8 mouse cellular contexts compared by ENCODE assay signal in the genomic region with DNA sequence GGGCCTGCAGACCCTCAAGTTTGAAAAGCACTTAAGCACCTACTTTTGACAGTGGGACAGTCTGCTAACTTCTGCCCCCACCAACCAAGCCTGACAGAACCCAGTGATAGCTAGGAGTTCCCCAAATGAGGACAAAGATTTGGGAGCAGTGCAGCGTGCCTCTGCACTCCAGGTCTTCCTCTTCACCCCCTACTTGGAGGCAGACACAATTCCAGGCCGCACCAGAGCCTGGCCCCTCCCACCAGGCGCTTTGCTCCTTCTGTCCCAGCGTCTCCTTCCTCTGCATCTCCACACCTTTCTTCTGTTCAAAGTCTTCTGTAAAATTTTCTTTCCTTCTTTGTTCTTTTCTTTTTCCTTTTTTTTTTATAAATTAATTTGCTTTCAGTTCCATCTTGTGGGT. TPM values are rescaled to one million over a fixed set of nuclear protein-coding genes. Genes with fewer than 3 reads are reported as not detected.
DNase-seq lines count a peak whose midpoint lies in the region; ATAC-seq and TF ChIP-seq lines count a peak whose summit lies in the region.

No protein-coding gene starts in this region.

- 67% methylated on average over 4 of the region's 4 CpGs for WGBS in forebrain, embryonic 13.5 days
- WGBS in forebrain, embryonic 16.5 days = 44% methylated on average over 4 of the region's 4 CpGs
- WGBS in limb, embryonic 15.5 days = 48% methylated on average over 4 of the region's 4 CpGs

- no peak for TF ChIP-seq CTCF in left cerebral cortex, adult 2 months (IDR thresholded peaks at IDR 0.05)

- no peak for ATAC-seq in forebrain, embryonic 13.5 days
- no peak for ATAC-seq in forebrain, embryonic 16.5 days
- no peak for ATAC-seq in limb, embryonic 15.5 days (ENCODE audit: insufficient number of reproducible peaks, low FRiP score, low TSS enrichment, low read depth)

- H3K4me3 ChIP-seq in forebrain, embryonic 13.5 days = no peak overlapping the region
- H3K4me3 ChIP-seq in forebrain, embryonic 16.5 days (replicated peaks; ENCODE audit: low read length) = no peak overlapping the region
- H3K4me3 ChIP-seq in left cerebral cortex, adult 2 months = no peak overlapping the region
- no peak overlapping the region for H3K4me3 ChIP-seq in limb, embryonic 15.5 days

- H3K27me3 ChIP-seq in forebrain, embryonic 13.5 days = no peaks in the 10 kb centered on the region
- no peaks in the 10 kb centered on the region for H3K27me3 ChIP-seq in forebrain, embryonic 16.5 days (replicated peaks; ENCODE audit: control insufficient read depth, insufficient read depth, low read length)
- H3K27me3 ChIP-seq in limb, embryonic 15.5 days = no peaks in the 10 kb centered on the region

- peaks cover 24% of the 10 kb centered on the region for H3K4me1 ChIP-seq in forebrain, embryonic 13.5 days
- H3K4me1 ChIP-seq in forebrain, embryonic 16.5 days (replicated peaks; ENCODE audit: control insufficient read depth, insufficient read depth, low read length) = peaks cover 25% of the 10 kb centered on the region
- H3K4me1 ChIP-seq in limb, embryonic 15.5 days = peaks cover 35% of the 10 kb centered on the region

- no peak for DNase-seq in left cerebral cortex, adult 2 months (ENCODE audit: extremely low spot score in 1 of 2, low spot score in 2 of 2)
- DNase-seq in left cerebral cortex, postnatal 10 days (ENCODE audit: extremely low spot score in 1 of 2, low spot score in 2 of 2) = no peak
- DNase-seq in brain, adult 2 months (ENCODE audit: low read depth, low spot score) = peak; percentile 22
- no peak for DNase-seq in thymus, adult 18-20 months
- DNase-seq in adrenal gland, postnatal 10 days = no peak

- H3K27ac ChIP-seq in forebrain, embryonic 13.5 days = no peak overlapping the region
- no peak overlapping the region for H3K27ac ChIP-seq in forebrain, embryonic 16.5 days (ENCODE audit: low read length)
- peak overlapping the region; percentile 64; the same call in 1 of the 2 replicates for H3K27ac ChIP-seq in left cerebral cortex, adult 2 months
- H3K27ac ChIP-seq in limb, embryonic 15.5 days = peak overlapping the region; percentile 75

- no peaks in the 10 kb centered on the region for H3K9me3 ChIP-seq in forebrain, embryonic 13.5 days (replicated peaks)
- H3K9me3 ChIP-seq in forebrain, embryonic 16.5 days (ENCODE audit: control insufficient read depth, low read length) = no peaks in the 10 kb centered on the region
- no peaks in the 10 kb centered on the region for H3K9me3 ChIP-seq in limb, embryonic 15.5 days

- H3K4me2 ChIP-seq in forebrain, embryonic 13.5 days = no peak overlapping the region
- no peak overlapping the region for H3K4me2 ChIP-seq in forebrain, embryonic 16.5 days (ENCODE audit: low read length)
- H3K4me2 ChIP-seq in limb, embryonic 15.5 days = no peak overlapping the region

- intact Hi-C loops in left cerebral cortex, adult 2 months (cut with DNase I) = no loop called here
- intact Hi-C loops in left cerebral cortex, postnatal 10 days (cut with DNase I) = loop anchor here (5.0 kb wide), 2 partner anchors 38 to 58 kb away; partner anchors contain the start of genes Esyt1, Rpl41 and Zc3h10

- H3K36me3 ChIP-seq in forebrain, embryonic 13.5 days (ENCODE audit: poor library complexity, severe bottlenecking) = peaks cover 71% of the 10 kb centered on the region
- peaks cover 38% of the 10 kb centered on the region for H3K36me3 ChIP-seq in forebrain, embryonic 16.5 days (ENCODE audit: control insufficient read depth, insufficient read depth)
- H3K36me3 ChIP-seq in limb, embryonic 15.5 days = peaks cover 65% of the 10 kb centered on the region

- 0 out of 2 replicates have a peak overlapping the region, but pooled peaks have one; percentile 18 for H3K9ac ChIP-seq in forebrain, embryonic 13.5 days
- no peak overlapping the region for H3K9ac ChIP-seq in forebrain, embryonic 16.5 days (replicated peaks; ENCODE audit: low read depth, low read length)
- H3K9ac ChIP-seq in limb, embryonic 15.5 days = no peak overlapping the region

RNA-seq across cellular contexts. Expression of gene Myl6, which starts 4.2 kb away (rescaled TPM):
- 740 and 741 TPM in 2 replicates for polyA plus RNA-seq in forebrain, embryonic 13.5 days (2015; fragmentation: Nextera tagmentation; extraction: Ambion mirVana)
- 599 and 678 TPM in 2 replicates for polyA plus RNA-seq in forebrain, embryonic 16.5 days (2015; fragmentation: Nextera tagmentation; extraction: Ambion mirVana)
- 100 to 1,000 TPM; 555 to 562 TPM for total RNA-seq in left cerebral cortex, adult 2 months (2021)
- 100 to 1,000 TPM; 602 to 610 TPM for total RNA-seq in left cerebral cortex, postnatal 10 days (2021)
- 1,269 and 1,341 TPM in 2 replicates for polyA plus RNA-seq in limb, embryonic 15.5 days (2015; fragmentation: Nextera tagmentation; extraction: Ambion mirVana)
- 100 to 1,000 TPM; 739 to 765 TPM for total RNA-seq in adrenal gland, postnatal 10 days (2021)

RNA-seq across cellular contexts. Expression of gene Myl6b, which starts 8.7 kb away (rescaled TPM):
- 4.1 TPM in 2 replicates for polyA plus RNA-seq in forebrain, embryonic 13.5 days (2015; fragmentation: Nextera tagmentation; extraction: Ambion mirVana)
- polyA plus RNA-seq in forebrain, embryonic 16.5 days (2015; fragmentation: Nextera tagmentation; extraction: Ambion mirVana) = 5.4 and 5.9 TPM in 2 replicates
- total RNA-seq in left cerebral cortex, adult 2 months (2021) = 10 to 100 TPM; 30.7 to 32.9 TPM
- total RNA-seq in left cerebral cortex, postnatal 10 days (2021) = 10 to 100 TPM; 30.9 to 34.1 TPM
- polyA plus RNA-seq in limb, embryonic 15.5 days (2015; fragmentation: Nextera tagmentation; extraction: Ambion mirVana) = 4.7 and 7.4 TPM in 2 replicates
- 10 to 100 TPM; 10.9 to 17.3 TPM for total RNA-seq in adrenal gland, postnatal 10 days (2021)

RNA-seq across cellular contexts. Expression of gene Smarcc2, which starts 30.7 kb away (rescaled TPM):
- 166 and 168 TPM in 2 replicates for polyA plus RNA-seq in forebrain, embryonic 13.5 days (2015; fragmentation: Nextera tagmentation; extraction: Ambion mirVana)
- polyA plus RNA-seq in forebrain, embryonic 16.5 days (2015; fragmentation: Nextera tagmentation; extraction: Ambion mirVana) = 215 and 217 TPM in 2 replicates
- total RNA-seq in left cerebral cortex, adult 2 months (2021) = 100 to 1,000 TPM; 253 to 254 TPM
- total RNA-seq in left cerebral cortex, postnatal 10 days (2021) = 100 to 1,000 TPM; 204 to 226 TPM
- polyA plus RNA-seq in limb, embryonic 15.5 days (2015; fragmentation: Nextera tagmentation; extraction: Ambion mirVana) = 80.7 and 84.4 TPM in 2 replicates
- total RNA-seq in adrenal gland, postnatal 10 days (2021) = 100 to 1,000 TPM in 1 of 2 experiments, 10 to 100 TPM in 1; 94.1 to 123 TPM

RNA-seq across cellular contexts. Expression of gene Esyt1, which starts 35.9 kb away (rescaled TPM):
- 7.0 and 7.7 TPM in 2 replicates for polyA plus RNA-seq in forebrain, embryonic 13.5 days (2015; fragmentation: Nextera tagmentation; extraction: Ambion mirVana)
- 9.0 and 9.6 TPM in 2 replicates for polyA plus RNA-seq in forebrain, embryonic 16.5 days (2015; fragmentation: Nextera tagmentation; extraction: Ambion mirVana)
- total RNA-seq in left cerebral cortex, adult 2 months (2021) = 10 to 100 TPM; 10.2 to 10.4 TPM
- 1 to 10 TPM; 8.9 to 9.3 TPM for total RNA-seq in left cerebral cortex, postnatal 10 days (2021)
- polyA plus RNA-seq in limb, embryonic 15.5 days (2015; fragmentation: Nextera tagmentation; extraction: Ambion mirVana) = 42.8 and 44.9 TPM in 2 replicates
- 10 to 100 TPM; 31.5 to 41.5 TPM for total RNA-seq in adrenal gland, postnatal 10 days (2021)

RNA-seq across cellular contexts. Expression of gene Zc3h10, which starts 57.8 kb away (rescaled TPM):
- 18.3 and 19.4 TPM in 2 replicates for polyA plus RNA-seq in forebrain, embryonic 13.5 days (2015; fragmentation: Nextera tagmentation; extraction: Ambion mirVana)
- 20.9 and 21.7 TPM in 2 replicates for polyA plus RNA-seq in forebrain, embryonic 16.5 days (2015; fragmentation: Nextera tagmentation; extraction: Ambion mirVana)
- total RNA-seq in left cerebral cortex, adult 2 months (2021) = 10 to 100 TPM; 12.4 to 15.7 TPM
- total RNA-seq in left cerebral cortex, postnatal 10 days (2021) = 10 to 100 TPM; 10.8 to 10.9 TPM
- polyA plus RNA-seq in limb, embryonic 15.5 days (2015; fragmentation: Nextera tagmentation; extraction: Ambion mirVana) = 13.2 and 15.4 TPM in 2 replicates
- total RNA-seq in adrenal gland, postnatal 10 days (2021) = 10 to 100 TPM; 10.5 to 14.7 TPM

Comparison
In these comparisons a context has a peak if more than half of its experiments do, and no peak if none do; other contexts are left out.
1. H3K27ac ChIP-seq: peak in left cerebral cortex, adult 2 months (single experiment) and limb, embryonic 15.5 days (single experiment); none in forebrain, embryonic 13.5 days (single experiment) and forebrain, embryonic 16.5 days (single experiment).